Comparison of ENCODE assay signal across 27 mouse cellular contexts in genomic region chr6:119321752-119322151, GRCm38 (mm10). TPM values are rescaled to one million over a fixed set of nuclear protein-coding genes. Genes with fewer than 3 reads are reported as not detected.
DNase-seq lines count a peak whose midpoint lies in the region; ATAC-seq and TF ChIP-seq lines count a peak whose summit lies in the region.
"Had no signal": no experiment of that assay in that cellular context is flagged by ENCODE, and none has a peak within 500 bp of the region (broad histone marks: within the 10 kb centered on the region; RNA-seq: fewer than 3 reads in every experiment).

No protein-coding gene starts in this region.

- H3K36me3 ChIP-seq in midbrain, postnatal 0 days (ENCODE audit: insufficient read depth, low read length): peaks cover 52% of the 10 kb centered on the region
- no peaks in the 10 kb centered on the region for H3K36me3 ChIP-seq in midbrain, embryonic 15.5 days (replicated peaks)
- H3K36me3 ChIP-seq: embryonic facial prominence, embryonic 13.5 days; forebrain, embryonic 10.5 days; G1E; liver, embryonic 12.5 days; stomach, embryonic 15.5 days had no signal

- peak; percentile 41 for ATAC-seq in midbrain, postnatal 0 days (ENCODE audit: low FRiP score)
- no peak; the same call in 1 of the 2 replicates for ATAC-seq in midbrain, embryonic 15.5 days (replicated peaks)
- ATAC-seq: forebrain, embryonic 16.5 days; intestine, postnatal 0 days; liver, embryonic 12.5 days; liver, postnatal 0 days; Patski had no signal

- H3K9me3 ChIP-seq in midbrain, postnatal 0 days (ENCODE audit: low read length): no peaks in the 10 kb centered on the region
- H3K9me3 ChIP-seq in midbrain, embryonic 15.5 days: no peaks in the 10 kb centered on the region
- H3K9me3 ChIP-seq: embryonic facial prominence, embryonic 13.5 days; forebrain, embryonic 10.5 days; G1E; stomach, embryonic 15.5 days had no signal

- peak; percentile 79 to 84 for DNase-seq in cerebellum, postnatal 10 days
- DNase-seq in cerebellum, postnatal 36 days: no peak
- peak; percentile 40 for DNase-seq in layer of hippocampus, adult 11-12 months (ENCODE audit: low spot score)
- no peak for DNase-seq in layer of hippocampus, postnatal 14 days (ENCODE audit: low spot score in 2 of 2)
- peak; percentile 70 for DNase-seq in midbrain, postnatal 0 days (ENCODE audit: low spot score)
- DNase-seq in right cerebral cortex, postnatal 4 days: peak; percentile 44
- no peak for DNase-seq in urinary bladder, postnatal 14 days (ENCODE audit: low spot score)
- DNase-seq: adrenal gland, postnatal 10 days; cerebellum, adult 2 months; heart, postnatal 14 days; kidney, adult 9 months; kidney, postnatal 10 days; liver, postnatal 0 days; lung, postnatal 36 days; retina, postnatal 1 day had no signal

- H3K27ac ChIP-seq in midbrain, postnatal 0 days (ENCODE audit: low read depth, low read length): no peak overlapping the region
- no peak overlapping the region for H3K27ac ChIP-seq in midbrain, embryonic 15.5 days
- H3K27ac ChIP-seq: embryonic facial prominence, embryonic 13.5 days; forebrain, embryonic 10.5 days; liver, embryonic 12.5 days; stomach, embryonic 15.5 days had no signal

- 77% methylated on average over 7 of the region's 7 CpGs for WGBS in midbrain, postnatal 0 days
- 83% methylated on average over 7 of the region's 7 CpGs for WGBS in midbrain, embryonic 15.5 days

- H3K27me3 ChIP-seq in midbrain, postnatal 0 days (ENCODE audit: insufficient read depth, low read length): no peaks in the 10 kb centered on the region
- H3K27me3 ChIP-seq in midbrain, embryonic 15.5 days (replicated peaks): no peaks in the 10 kb centered on the region
- H3K27me3 ChIP-seq: Patski; stomach, embryonic 15.5 days had no signal

- H3K4me1 ChIP-seq in midbrain, postnatal 0 days (ENCODE audit: insufficient read depth, low read length): peaks cover 5% of the 10 kb centered on the region; the same call in 1 of the 2 replicates
- H3K4me1 ChIP-seq in midbrain, embryonic 15.5 days: 0 out of 2 replicates have a peak, but pooled peaks cover 5% of the 10 kb centered on the region
- H3K4me1 ChIP-seq: liver, embryonic 12.5 days; stomach, embryonic 15.5 days had no signal

- no peak for TF ChIP-seq CTCF in midbrain, postnatal 0 days (IDR thresholded peaks at IDR 0.05)

- H3K9ac ChIP-seq in midbrain, postnatal 0 days (replicated peaks; ENCODE audit: low read length, poor library complexity, severe bottlenecking): no peak overlapping the region
- H3K9ac ChIP-seq in midbrain, embryonic 15.5 days: no peak overlapping the region
- H3K9ac ChIP-seq: embryonic facial prominence, embryonic 13.5 days; liver, embryonic 12.5 days; liver, postnatal 0 days; stomach, embryonic 15.5 days had no signal

- H3K4me2 ChIP-seq in midbrain, postnatal 0 days (ENCODE audit: low read depth, low read length, poor library complexity, severe bottlenecking): no peak overlapping the region
- no peak overlapping the region for H3K4me2 ChIP-seq in midbrain, embryonic 15.5 days
- H3K4me2 ChIP-seq: embryonic facial prominence, embryonic 13.5 days; liver, embryonic 12.5 days; midbrain, embryonic 11.5 days; stomach, embryonic 15.5 days had no signal

- no peak overlapping the region for H3K4me3 ChIP-seq in midbrain, postnatal 0 days (ENCODE audit: low read depth, low read length)
- no peak overlapping the region for H3K4me3 ChIP-seq in midbrain, embryonic 15.5 days
- H3K4me3 ChIP-seq: embryonic facial prominence, embryonic 13.5 days; forebrain, embryonic 10.5 days; liver, embryonic 12.5 days; stomach, embryonic 15.5 days had no signal

RNA-seq across cellular contexts. Expression of gene Lrtm2, which starts 8.8 kb away (rescaled TPM):
- 10 to 100 TPM; 23.9 to 29.7 TPM for total RNA-seq in layer of hippocampus, postnatal 14 days (2021)
- total RNA-seq in midbrain, postnatal 0 days (2014; rRNA removed): 32.2 and 40.4 TPM in 2 replicates
- polyA plus RNA-seq in midbrain, postnatal 0 days (2015; fragmentation: Nextera tagmentation; extraction: Ambion mirVana): 21.1 and 24.3 TPM in 2 replicates
- 10.6 and 12.7 TPM in 2 replicates for polyA plus RNA-seq in midbrain, embryonic 15.5 days (2015; fragmentation: Nextera tagmentation; extraction: Ambion mirVana)
- total RNA-seq: common myeloid progenitor, adult 5-6 weeks; megakaryocyte, adult 5-6 weeks had no signal
- polyA plus RNA-seq: embryonic facial prominence, embryonic 13.5 days; G1E; liver, embryonic 12.5 days; liver, postnatal 0 days; midbrain, embryonic 11.5 days had no signal

Comparison
In these comparisons a context has a peak if more than half of its experiments do, and no peak if none do; other contexts are left out.
1. DNase-seq: peak in cerebellum, postnatal 10 days (2 of 2), layer of hippocampus, adult 11-12 months (single experiment), midbrain, postnatal 0 days (single experiment) and right cerebral cortex, postnatal 4 days (single experiment); none in cerebellum, postnatal 36 days (0 of 2), layer of hippocampus, postnatal 14 days (0 of 2) and urinary bladder, postnatal 14 days (single experiment).